26 mouse cellular contexts compared by ENCODE assay signal in the genomic region with DNA sequence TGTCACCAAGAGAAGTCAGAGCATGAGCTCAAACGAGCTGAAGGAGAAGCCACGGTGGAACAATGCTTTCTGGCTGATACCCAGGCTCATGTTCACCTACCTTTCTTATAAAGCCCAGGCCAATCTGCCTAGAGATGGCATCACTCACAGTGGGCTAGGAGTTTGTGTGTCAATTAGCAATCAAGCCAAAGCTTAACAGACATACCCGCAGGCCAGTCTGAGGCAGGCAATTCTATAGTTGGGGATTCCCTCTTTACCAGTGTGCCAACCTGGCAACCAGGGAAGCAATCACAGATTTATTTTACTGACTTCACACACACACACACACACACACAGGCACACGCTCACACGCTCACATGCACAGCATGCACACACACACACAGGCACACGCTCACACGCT.
"Had no signal": no experiment of that assay in that cellular context is flagged by ENCODE, and none has a peak within 500 bp of the region (broad histone marks: within the 10 kb centered on the region; RNA-seq: fewer than 3 reads in every experiment).

No protein-coding gene starts in this region.

- H3K9me3 ChIP-seq: heart, embryonic 10.5 days; heart, embryonic 12.5 days; hindbrain, embryonic 10.5 days; hindbrain, embryonic 15.5 days; intestine, embryonic 15.5 days; limb, embryonic 10.5 days; limb, embryonic 12.5 days; liver, embryonic 13.5 days; liver, embryonic 15.5 days had no signal

- ATAC-seq: inflammation-experienced regulatory T-cells, adult 6 months; intestine, embryonic 15.5 days; intestine, postnatal 0 days; liver, postnatal 0 days had no signal

- H3K4me3 ChIP-seq: heart, embryonic 10.5 days; heart, embryonic 12.5 days; hindbrain, embryonic 10.5 days; hindbrain, embryonic 15.5 days; intestine, embryonic 15.5 days; layer of hippocampus, adult 2 months; left cerebral cortex, adult 2 months; limb, embryonic 10.5 days; limb, embryonic 12.5 days; liver, embryonic 13.5 days; liver, embryonic 15.5 days had no signal

- H3K27ac ChIP-seq: heart, embryonic 10.5 days; hindbrain, embryonic 10.5 days; hindbrain, embryonic 15.5 days; intestine, embryonic 15.5 days; left cerebral cortex, adult 2 months; limb, embryonic 10.5 days; limb, embryonic 12.5 days; liver, embryonic 13.5 days; liver, embryonic 15.5 days had no signal

- H3K4me1 ChIP-seq: heart, embryonic 10.5 days; heart, embryonic 12.5 days; hindbrain, embryonic 10.5 days; hindbrain, embryonic 15.5 days; intestine, embryonic 15.5 days; liver, embryonic 13.5 days; liver, embryonic 15.5 days had no signal

- DNase-seq: gastrocnemius, postnatal 14 days; gastrocnemius, postnatal 36 days; heart, adult 18-20 months; heart, postnatal 10 days; heart, postnatal 4 days; kidney, adult 18-20 months; kidney, adult 8-10 months; kidney, postnatal 10 days; kidney, postnatal 25 days; kidney, postnatal 4 days; liver; liver, embryonic 13.5 days; liver, postnatal 0 days had no signal

- H3K9ac ChIP-seq: heart, embryonic 12.5 days; hindbrain, embryonic 15.5 days; intestine, embryonic 15.5 days; limb, embryonic 12.5 days; liver, embryonic 13.5 days; liver, embryonic 15.5 days; liver, postnatal 0 days had no signal

- H3K4me2 ChIP-seq: heart, embryonic 12.5 days; hindbrain, embryonic 15.5 days; intestine, embryonic 15.5 days; limb, embryonic 12.5 days; liver, embryonic 11.5 days; liver, embryonic 13.5 days; liver, embryonic 15.5 days had no signal

- H3K27me3 ChIP-seq: heart, embryonic 12.5 days; hindbrain, embryonic 15.5 days; intestine, embryonic 15.5 days; limb, embryonic 12.5 days; liver, embryonic 13.5 days; liver, embryonic 15.5 days had no signal

- H3K36me3 ChIP-seq: heart, embryonic 10.5 days; heart, embryonic 12.5 days; hindbrain, embryonic 10.5 days; hindbrain, embryonic 15.5 days; intestine, embryonic 15.5 days; limb, embryonic 10.5 days; limb, embryonic 12.5 days; liver, embryonic 13.5 days; liver, embryonic 15.5 days had no signal
